Mouse (Mus musculus) adrenal gland, adult 2 months (tissue): ENCODE measurements around the gene Nav1. TPM values are rescaled to one million over a fixed set of nuclear protein-coding genes. Genes with fewer than 3 reads are reported as not detected.

ENCODE experiments used
- DNase-seq: peaks from one replicate; pipeline ENCODE4 v3.0.0; 2021
- polyA plus RNA-seq: library from polyadenylated mRNA; depleted of rRNA; stranded (reverse); fragments of >200 nt; gene quantifications from 2 replicates; pipeline ENCODE4 v1.2.3, GENCODE M21; 2012
- total RNA-seq, 2 experiments: library from RNA; stranded (reverse); gene quantifications; 2 replicates each; pipeline ENCODE4 v1.2.3; 2021

Nav1 gene
- total and polyA plus RNA-seq, 3 experiments, result 7.2 to 17.2 (median 13.0) TPM

DNA sequence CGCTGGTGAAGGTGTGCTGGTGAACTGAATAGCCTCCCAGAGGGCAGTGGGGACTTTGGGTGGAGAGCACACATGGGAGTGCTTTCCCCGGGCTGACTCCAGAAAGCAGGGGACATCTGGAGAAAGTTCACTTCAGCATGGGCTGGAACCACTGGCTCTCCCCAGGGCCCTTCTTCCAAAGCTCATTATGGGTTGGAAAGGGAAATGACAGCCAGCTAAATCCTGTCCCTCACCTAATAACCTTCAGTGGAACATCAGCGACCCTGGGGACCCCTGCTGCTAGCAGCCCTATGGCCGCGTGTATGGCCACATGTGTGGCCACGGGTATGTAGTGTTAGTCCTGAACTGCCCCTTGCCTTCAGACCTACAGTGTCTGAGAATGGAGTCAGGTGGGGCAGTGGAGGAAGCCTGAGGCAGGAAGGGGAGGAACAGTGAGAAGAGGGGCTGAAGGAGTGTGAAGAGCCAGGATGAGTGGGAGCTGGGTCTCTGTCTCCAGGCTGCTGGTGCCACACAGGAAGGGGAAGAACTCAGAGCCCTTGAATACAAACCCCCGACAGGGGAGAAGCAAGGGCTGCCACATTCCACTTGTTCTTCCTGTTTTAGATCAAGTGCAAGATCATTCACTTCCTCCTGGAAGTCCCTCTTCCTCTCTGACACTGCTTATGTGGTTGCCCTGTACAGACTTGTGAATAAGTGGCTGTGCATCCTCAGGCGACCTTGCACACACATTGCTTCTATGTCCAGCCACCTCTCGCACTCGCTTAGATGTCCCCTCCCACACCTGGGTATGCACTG, 90.4 kb downstream of the Nav1 start:
- DNase-seq, result no peak

DNA sequence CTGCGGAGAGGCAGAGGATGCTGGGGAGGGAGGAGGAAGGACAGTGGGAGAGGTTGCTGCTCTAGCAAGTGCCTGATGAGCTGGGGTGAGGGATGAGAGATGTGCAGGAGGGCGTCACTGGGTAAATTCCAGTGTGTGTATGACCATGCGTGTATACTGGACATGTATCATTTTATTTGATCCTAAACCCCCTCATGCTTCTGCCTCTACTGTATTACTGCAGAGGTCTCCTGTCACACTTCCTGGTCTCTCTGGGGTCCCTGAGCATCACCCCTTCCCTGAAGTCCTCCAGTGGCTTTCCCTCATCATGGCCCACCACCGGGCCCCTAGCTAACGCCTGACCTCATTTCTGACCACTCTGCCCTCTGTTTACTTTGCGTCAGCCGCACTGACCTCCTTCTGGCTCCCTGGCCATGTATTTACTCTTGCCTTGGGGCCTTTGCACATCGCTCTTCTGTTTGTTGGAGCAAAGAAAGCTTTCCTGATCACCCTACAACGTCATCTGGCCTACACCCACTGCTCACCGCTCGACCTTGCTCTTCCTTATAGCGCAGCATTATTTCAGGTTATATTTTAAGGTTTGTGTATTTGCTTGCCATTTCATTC, 91.4 kb downstream of the Nav1 start:
- no peak for DNase-seq

DNA sequence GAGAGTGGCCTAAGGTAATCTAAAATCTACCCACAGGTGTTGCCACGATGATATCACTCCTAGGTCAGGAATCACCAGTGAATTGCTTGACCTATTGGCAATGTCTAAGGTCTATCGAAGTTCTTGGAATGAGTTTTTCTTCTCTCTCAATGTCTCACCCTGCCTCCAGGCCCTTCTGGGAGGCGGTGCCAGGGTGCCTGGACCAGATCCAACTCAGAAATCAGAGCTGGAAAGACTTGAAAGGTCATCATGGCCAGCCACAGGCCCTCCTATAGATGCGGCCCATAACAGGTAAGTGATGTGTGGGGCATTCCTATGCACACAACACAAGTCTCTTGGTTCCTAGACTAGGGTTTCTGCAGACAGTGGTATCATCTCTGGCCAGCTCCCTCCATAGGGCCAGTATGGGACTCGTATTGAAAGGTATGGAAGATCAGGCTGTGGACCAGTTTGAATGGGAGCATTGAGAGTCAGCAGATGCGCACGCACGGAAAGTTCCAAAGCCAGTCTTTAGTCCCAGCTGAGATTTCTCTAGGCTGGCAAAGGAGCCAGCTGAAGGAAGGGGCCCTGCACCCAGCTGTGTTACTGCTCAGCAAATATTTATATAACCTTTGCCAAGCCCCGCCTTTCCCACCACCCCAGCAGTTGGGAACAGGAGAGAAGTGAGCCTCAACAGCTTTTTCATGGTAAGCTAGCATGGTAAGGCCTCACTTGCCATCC, 92.0 kb downstream of the Nav1 start:
- peak; percentile 65 for DNase-seq

DNA sequence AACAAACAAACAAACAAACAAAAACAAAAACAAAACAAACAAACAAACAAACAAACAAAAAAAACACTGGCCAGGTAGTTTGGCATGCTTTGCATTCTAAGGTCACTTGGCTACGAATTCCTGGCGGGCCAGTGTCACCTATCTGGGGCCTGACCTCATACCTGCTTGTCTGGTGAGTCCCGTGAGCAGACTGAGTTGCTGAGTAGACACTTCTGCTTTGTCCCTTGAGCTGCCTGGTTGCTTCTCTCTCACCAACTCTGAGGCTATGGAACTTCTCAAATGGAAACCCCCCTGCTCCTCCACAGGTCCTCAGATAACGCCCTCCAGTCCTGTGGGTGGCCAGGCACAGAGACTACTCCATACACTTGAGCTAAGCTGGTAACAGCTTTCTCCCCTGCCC, 93.0 kb downstream of the Nav1 start:
- no peak for DNase-seq

DNA sequence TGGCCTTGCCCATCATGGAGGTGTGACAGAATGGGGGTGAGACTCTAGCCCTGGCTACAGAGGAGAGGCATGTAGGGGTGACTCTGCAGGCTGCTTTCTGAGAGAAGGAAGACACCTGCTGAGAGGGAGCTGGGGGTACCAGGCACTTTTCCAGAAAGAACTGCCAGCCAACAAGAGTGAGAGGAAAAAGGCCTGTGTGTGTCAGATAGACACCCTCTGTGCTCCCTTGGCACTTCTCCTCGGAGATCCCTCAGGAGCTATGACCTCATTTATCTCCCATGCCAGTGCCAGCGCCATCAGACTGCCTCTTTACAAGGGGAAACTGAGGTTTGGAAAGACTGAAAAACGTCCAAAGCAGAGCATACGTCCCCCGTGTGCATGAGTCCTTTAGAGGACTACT, 93.6 kb downstream of the Nav1 start:
- peak; percentile 31 for DNase-seq

DNA sequence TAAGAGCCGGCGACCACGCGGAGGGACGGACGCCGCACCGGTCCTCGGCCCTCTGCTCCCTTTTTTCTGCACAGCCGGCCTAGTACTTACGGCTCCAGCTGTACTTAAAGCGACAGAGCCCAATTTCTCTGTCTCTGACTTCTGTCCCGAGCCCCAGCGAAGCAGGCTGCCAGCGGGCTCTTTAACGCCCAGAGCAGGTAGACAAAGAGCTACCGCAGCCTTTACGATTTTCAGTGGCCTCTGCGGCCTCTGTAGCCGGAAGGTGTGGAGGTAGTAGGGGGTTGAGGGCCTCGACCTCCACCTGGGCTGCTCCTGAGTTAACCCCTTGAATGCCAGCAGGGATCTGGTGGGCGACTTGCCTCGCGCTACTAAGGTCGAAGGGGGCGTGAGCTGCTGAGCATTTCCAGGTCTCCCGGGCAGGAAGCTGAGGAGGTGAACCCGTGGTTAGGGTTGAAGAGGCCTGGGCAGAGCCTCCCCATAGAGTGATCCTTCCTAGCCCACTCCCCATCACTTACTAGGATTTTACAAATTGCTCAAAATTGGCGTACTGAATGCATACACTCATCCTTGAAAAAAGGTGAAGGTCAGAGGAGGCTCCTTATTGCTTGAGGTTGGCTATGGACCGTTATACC, 96.6 kb downstream of the Nav1 start:
- peak; percentile 75 for DNase-seq

DNA sequence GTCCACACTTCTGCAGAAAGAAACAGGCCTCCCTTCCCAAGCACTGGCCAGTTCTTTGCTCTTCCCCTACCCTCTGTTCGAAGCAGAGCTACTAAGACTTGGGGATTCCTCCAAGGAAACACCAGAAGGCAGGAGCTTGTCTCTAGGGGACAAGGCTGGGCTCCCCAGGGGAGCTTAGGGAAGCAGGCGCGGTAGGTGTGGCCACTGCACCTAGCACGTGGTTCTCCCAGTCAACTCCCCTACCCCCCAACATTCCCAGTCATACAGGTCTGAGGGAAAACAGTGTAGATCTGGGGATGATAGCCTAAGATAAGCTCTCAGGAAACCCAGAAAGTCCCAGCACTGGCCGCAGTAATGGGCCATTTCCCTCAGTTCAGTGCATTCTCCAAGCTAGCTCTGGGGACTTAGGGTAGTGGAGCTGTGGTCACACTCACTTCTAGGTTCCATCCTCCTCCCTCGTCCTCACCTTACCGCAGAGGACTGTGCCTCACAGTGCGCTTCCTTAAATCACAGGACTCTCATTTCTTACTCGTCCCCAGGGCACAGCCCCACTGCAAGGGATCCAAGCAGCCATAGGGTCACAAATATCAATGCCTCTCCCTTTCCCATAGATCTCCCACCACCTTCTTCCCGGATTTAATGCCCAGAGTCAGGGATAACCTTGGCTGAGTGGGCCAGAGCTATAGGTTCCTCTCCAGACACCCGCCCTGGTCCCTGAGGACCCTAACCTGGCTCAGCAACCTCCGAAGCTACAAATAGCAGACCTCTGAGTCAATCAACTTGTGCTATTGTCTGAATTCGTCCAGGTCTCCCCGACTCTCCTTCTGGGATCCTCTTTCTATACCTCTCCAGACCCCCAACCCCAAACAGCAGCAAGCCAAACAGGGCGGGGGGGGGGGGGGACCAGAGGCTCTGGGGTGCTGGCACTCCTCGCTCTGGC, 97.7 kb downstream of the Nav1 start:
- DNase-seq, result no peak

DNA sequence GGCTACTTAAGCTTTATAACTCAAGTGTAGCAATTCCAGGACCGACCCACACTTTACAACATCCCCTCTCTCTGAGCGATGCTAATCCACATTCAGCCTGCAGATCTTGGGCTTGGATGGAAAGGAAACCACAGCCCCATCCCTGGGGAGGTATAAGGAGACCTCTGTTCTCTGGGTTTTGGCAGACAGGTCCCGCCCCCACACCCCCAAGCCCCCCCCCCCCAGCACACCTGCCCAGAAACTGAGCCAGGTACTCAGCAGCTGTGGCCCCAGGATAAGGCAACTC, 98.8 kb downstream of the Nav1 start:
- no peak for DNase-seq

DNA sequence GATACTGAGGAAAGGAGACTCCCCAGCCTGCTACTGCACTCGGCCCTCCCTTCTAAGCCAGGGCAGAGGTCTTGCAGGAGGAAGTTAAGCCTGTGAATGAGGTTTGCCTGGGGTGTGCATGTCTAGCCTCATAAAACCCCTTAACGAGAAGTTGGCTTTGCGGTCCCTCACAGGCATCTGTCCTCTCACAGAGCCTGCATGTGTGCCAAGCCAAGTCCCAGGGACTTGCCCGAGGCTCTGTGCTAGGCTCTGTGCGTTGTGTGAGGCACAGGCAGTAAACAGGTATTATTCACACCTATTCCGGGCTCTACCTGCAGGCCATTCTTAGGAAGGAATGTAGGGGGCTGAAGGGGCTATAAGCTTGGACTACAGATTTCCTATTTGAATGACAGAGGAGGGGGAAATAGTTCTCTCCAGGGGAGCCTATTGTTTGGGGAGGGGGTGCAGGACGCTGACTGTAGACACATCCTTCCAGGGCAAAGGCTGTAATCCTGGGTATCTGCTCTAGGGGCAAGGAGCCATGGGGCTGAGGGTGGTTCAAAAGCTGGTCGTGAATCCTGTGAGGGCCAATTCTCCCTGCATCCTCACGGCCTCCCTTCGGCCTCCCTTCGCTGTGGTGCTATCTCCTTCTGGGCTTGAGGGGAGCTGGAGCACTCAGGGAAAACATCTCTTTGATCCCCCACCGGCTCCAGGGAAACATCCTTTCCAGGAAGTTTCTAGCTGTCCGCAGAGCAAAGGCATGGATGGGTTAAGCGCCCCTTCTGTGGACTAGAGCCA, 99.3 kb downstream of the Nav1 start:
- no peak for DNase-seq

DNA sequence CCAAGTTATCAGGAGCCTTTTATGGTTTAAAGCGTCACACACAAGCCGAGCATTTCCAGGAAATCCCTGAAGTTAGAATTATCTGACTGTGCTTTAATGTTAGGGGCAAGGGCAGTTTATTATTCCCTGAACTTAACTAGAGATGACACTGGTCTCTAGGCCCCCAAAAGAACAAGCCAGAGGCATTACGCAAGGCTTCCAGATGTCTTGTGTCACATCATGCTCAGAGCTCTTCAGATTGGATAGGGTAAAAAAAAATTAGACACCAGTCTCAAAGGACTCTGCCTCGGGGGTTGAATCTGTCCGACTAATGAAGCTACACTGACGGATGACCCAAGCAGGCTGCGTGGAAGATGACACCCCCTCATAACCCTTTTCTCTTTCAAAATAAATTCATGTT, 101.6 kb downstream of the Nav1 start:
- DNase-seq, result no peak

DNA sequence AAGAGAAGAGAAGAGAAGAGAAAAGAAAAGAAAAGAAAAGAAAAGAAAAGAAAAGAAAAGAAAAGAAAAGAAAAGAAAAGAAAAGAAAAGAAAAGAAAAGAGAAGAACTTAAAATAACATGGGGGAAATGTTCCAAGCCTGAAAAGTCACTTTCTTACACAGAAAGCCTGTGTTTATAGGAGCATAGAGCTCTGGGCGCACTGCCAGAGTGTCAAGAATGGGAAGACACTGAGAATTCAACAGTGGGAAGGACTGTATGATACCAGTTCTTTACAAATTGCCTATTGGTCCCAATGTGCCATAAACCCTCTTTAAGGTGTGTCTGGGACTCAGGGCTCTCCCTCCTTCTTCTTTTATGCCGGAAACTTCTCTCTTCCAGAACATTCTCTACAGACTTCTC, 103.7 kb downstream of the Nav1 start:
- no peak for DNase-seq

DNA sequence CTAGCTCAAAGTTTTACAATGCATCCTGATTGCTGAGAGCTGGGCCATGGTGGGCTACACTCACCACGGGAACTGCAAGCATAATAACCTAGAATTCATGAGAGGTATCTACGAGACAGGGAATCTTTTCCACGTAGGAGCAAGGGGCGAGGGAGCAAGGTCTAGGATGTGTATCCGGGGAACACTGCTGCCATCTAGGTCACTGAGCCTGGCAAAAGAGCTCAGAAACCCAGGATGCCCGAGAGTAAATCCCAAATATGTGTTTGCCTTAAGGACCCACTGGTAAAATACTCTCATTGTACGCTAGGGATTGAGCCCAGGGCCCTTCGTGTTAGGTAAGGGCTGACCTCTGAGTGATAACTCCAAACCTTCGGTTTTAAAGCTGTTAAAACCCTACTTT, 104.3 kb downstream of the Nav1 start:
- DNase-seq, result no peak

DNA sequence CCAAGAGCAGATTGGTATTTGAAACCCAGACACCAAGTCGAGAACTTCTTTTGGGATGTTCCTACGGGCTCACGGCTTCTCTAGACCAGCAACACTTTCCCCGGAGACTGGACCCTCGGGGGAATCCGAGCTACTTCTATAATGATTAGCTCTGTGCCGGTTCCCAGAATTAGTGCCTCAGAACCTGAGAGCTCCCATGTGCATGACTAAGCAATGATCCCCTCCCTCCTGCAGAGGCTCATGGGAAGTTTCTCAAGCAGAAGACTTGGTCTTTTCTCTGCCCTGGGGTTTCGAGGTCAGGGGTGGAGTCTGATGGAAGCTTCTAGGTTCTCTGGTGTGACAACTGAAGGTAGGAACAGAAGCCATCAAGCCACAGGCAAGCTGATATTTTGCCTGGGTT, 105.0 kb downstream of the Nav1 start:
- no peak for DNase-seq

DNA sequence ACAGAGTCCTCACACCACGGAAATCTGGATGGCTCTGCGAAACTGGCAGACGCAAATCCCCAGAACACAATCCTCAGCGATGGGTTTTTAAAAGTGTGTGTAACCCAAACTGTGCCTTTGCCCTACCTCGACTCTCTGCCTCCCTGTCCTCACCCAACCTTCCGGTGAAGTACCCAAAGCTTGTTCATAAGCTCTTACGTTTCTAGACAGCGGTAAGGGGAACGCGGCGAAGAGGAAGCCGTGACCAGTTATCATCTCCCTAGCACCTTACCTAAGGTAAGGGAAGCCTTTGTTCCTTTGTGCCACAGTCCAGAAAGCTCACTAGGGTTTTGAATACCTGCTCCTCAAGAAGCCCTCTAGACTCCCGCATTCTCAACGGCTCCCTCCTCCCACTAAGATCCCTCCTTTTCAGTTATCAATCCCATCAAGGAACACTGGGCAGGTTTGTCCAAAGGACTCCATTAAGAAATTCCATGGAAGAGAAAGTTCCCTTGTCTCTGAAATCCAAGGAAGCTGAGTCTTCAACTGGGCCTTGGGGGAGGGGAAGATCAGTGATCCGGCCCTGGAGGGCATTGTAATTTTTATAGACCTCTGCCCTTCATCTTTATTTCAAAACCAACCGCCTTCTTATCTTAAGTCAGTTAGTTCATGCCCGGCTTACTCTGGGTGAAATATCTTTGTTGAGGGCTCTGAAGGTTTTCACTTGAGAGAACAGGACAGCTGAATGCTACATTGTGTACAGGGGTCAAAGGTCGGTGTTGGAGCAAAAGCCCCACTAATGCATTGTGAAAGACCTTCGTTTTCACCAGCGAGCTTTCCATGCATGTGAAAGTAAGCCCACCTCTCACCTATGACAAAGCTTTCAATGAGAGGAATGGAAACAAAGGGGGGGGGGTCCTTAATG, 108.4 kb downstream of the Nav1 start:
- no peak for DNase-seq

DNA sequence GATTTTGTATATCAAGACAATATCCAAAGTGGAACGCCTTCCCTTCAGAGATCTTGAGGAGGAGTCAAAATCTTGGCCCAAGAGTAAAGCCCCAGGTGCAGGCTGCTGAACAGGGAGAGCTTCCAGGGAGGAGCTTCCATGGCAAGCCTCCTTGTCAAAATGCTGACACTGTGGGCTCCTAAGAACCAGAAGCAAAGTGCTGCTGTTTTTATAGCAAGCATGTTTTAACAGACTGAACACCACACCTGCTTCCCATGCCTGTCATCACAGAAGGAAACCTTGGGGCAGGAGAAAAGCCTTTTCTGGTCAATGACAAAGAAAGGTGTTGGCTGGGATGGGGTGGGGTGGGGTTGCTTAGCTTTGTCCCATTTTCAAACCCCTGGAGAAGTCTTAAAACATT, 112.0 kb downstream of the Nav1 start:
- DNase-seq, result no peak

DNA sequence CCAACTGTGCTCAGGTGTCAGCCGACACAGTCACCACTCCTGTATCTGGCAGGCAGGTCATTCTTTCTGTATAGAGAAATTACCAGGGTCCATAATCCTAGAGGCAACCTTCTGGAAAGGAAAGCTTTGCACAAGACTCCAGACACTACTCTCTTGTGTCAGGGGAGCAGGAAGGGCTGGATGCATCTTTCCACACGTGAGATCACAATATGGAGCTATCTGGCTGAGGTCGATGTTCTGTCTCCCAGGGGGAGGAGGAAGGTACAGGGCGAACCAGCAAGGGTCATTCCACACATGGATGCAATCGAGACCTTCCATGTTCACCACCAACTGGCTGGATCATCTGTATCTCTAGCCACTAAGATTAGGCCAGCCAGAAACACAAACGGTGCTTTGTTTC, 113.2 kb downstream of the Nav1 start:
- DNase-seq, result no peak

DNA sequence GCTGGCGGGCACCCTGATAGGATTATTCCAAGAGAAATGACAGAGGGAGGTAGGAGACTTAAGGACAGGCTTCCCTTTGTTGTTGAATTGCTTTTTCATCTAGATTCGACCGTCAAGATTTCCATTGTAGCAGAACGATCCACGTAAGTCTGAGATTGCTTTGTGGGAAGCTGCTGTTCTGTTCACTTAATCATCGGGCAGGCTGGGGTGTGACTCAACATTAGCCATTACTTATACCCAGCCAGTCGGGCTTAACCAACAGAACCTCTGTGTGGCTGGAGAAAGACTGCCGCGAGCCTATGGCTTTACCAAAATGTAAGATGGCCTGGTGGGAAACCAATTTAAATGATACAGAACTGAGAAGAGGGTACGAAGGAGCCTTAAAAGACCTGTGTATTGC, 114.7 kb downstream of the Nav1 start:
- DNase-seq, result no peak

DNA sequence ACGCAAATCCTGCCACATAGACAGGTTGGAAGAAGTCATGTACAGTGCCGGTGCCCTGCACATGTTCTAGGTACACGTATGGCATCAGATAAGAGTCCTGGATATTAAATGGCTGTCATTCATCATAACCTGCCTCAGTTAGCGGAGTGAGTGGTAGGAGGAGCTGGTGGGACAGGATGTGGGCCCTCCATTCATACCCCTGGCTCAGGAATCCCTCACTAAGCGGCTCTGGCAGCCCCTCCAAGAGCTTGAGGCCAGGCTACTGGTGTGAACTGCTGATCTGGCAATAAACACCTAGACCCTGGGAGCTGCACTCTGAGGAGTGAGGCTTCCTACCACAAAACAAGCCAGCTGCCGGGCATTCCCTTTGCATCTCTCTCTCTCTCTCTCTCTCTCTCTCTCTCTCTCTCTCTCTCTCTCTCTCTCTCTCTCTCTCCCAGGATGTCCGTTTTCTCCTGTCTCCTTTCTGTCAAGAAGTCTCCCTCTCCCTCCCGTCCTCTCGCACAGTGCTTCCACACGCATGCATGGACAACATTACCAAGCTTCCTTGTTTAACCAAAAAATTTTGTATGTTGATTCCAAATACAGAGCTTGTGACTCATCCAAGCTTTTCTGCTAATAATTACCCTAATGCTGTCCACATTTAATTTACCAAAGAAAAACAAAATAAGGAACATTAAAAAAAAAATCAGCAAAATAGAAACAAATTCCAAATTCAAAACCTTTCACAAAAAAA, 116.0 kb downstream of the Nav1 start:
- DNase-seq, result no peak

DNA sequence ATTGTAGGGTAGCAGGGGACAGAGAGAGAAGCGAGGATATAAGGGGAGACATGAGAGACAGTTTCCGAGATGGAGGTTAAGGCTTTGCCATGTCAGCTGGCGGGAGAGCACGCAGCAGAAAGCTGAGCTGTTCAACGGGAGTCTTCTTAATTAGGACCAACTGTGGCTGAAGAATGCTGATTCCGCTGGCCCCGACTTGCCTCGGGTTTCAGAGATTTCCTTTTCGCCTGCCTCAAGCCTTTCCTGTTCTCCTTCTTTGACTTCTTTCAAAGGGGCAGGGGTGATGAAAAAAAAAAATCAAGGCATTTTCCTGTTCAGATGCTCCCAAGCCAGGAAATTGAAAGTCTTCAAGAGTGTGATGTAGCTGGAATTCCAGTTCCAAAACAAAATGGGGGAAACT, 118.2 kb downstream of the Nav1 start:
- DNase-seq, result no peak
